Mouse (Mus musculus) midbrain, embryonic 13.5 days (tissue): ENCODE data around the gene Cd3eap. TPM values are rescaled to one million over a fixed set of nuclear protein-coding genes. Genes with fewer than 3 reads are reported as not detected.

Source experiments
- ATAC-seq: fragments of 200-750 bp; cut with Nextera tagmentation; 2 replicates; pipeline ENCODE4 v1.8.0; 2017; ENCODE audit warnings: mild to moderate bottlenecking, moderate TSS enrichment, moderate library complexity
- H3K27ac ChIP-seq: fragments of 300-500 bp; sonication (generic); 2 replicates; pipeline ENCODE4 v1.5.1; 2015; ENCODE audit warnings: inconsistent platforms, mild to moderate bottlenecking, moderate library complexity
- H3K27me3 ChIP-seq: fragments of 300-500 bp; sonication (generic); 2 replicates; pipeline ENCODE4 v1.6.1; 2015; ENCODE audit warnings: mild to moderate bottlenecking, inconsistent platforms
- H3K36me3 ChIP-seq: fragments of 300-500 bp; sonication (generic); 2 replicates; pipeline ENCODE4 v1.6.1; 2015; ENCODE audit warnings: mild to moderate bottlenecking, inconsistent platforms
- H3K4me1 ChIP-seq: fragments of 300-500 bp; sonication (generic); replicated peaks from 2 replicates; pipeline ENCODE4 v1.6.1; 2015; ENCODE audit warnings: inconsistent platforms
- H3K4me2 ChIP-seq: fragments of 300-500 bp; sonication (generic); replicated peaks from 2 replicates; pipeline ENCODE4 v1.6.1; 2015; ENCODE audit warnings: moderate library complexity, mild to moderate bottlenecking, inconsistent platforms
- H3K4me3 ChIP-seq: fragments of 300-500 bp; sonication (generic); replicated peaks from 2 replicates; pipeline ENCODE4 v1.5.1; 2015; ENCODE audit warnings: mild to moderate bottlenecking, inconsistent platforms
- H3K9ac ChIP-seq: fragments of 300-500 bp; sonication (generic); replicated peaks from 2 replicates; pipeline ENCODE4 v1.6.1; 2015; ENCODE audit warnings: mild to moderate bottlenecking, inconsistent platforms
- H3K9me3 ChIP-seq: fragments of 300-500 bp; sonication (generic); 2 replicates; pipeline ENCODE4 v1.6.1; 2016; ENCODE audit warnings: mild to moderate bottlenecking, inconsistent platforms
- WGBS: fragments of 180-500 bp; shearing (Covaris S2); methylation state at CpG from one replicate; pipeline ENCODE4 v1.1.7; 2015; 5-methylcytosine and 5-hydroxymethylcytosine counted together
- polyA plus RNA-seq: library from polyadenylated mRNA; unstranded; fragments of >200 nt; fragmentation: Nextera tagmentation; extraction: Ambion mirVana; gene quantifications from 2 replicates; pipeline ENCODE4 v1.2.1, GENCODE M21; 2015

Gene Cd3eap
- polyA plus RNA-seq, 1 experiment from 2014 or later: 20.4 TPM

- H3K9me3 ChIP-seq: no peaks in the 10 kb centered on the region
- peak overlapping the region; percentile 98 for H3K4me2 ChIP-seq
- peak; percentile 43 for ATAC-seq
- peaks cover 41% of the 10 kb centered on the region for H3K4me1 ChIP-seq
- H3K27me3 ChIP-seq: peaks cover 11% of the 10 kb centered on the region; the same call in 1 of the 2 replicates
- H3K36me3 ChIP-seq: peaks cover 18% of the 10 kb centered on the region
- no peak overlapping the region; the same call in 1 of the 2 replicates for H3K27ac ChIP-seq
- peak overlapping the region; percentile 76 for H3K9ac ChIP-seq
- WGBS: under 1% methylated on average over 45 of the region's 45 CpGs
- H3K4me3 ChIP-seq: peak overlapping the region; percentile 74
Observed at GRCm38 (mm10) chr7:19359892-19360641, 784 bp upstream of the Cd3eap start.

GRCm38 (mm10) chr7:19358634-19359033 is 649 bp downstream of the Cd3eap start:
- Histone ChIP-seq H3K4me1 (peaks cover 41% of the 10 kb centered on the region), H3K9me3 (no peaks in the 10 kb centered on the region), H3K36me3 (peaks cover 31% of the 10 kb centered on the region), H3K27ac (no peak overlapping the region), H3K4me2 (peak overlapping the region; percentile 98), H3K9ac (peak overlapping the region; percentile 76), H3K27me3 (peaks cover 11% of the 10 kb centered on the region; the same call in 1 of the 2 replicates), H3K4me3 (peak overlapping the region; percentile 74)
- 25% methylated on average over 13 of the region's 13 CpGs for WGBS
- ATAC-seq: no peak

GRCm38 (mm10) chr7:19357381-19358375 is 1.6 kb downstream of the Cd3eap start:
- Histone ChIP-seq H3K27me3 (0 out of 2 replicates have a peak, but pooled peaks cover 9% of the 10 kb centered on the region), H3K4me1 (peaks cover 40% of the 10 kb centered on the region), H3K4me3 (peak overlapping the region; percentile 74; the same call in 1 of the 2 replicates), H3K9ac (peak overlapping the region; percentile 39; the same call in 1 of the 2 replicates), H3K4me2 (peak overlapping the region; percentile 98), H3K27ac (no peak overlapping the region), H3K9me3 (no peaks in the 10 kb centered on the region), H3K36me3 (peaks cover 41% of the 10 kb centered on the region)
- WGBS: 92% methylated on average over 25 of the region's 25 CpGs
- ATAC-seq: no peak

DNA sequence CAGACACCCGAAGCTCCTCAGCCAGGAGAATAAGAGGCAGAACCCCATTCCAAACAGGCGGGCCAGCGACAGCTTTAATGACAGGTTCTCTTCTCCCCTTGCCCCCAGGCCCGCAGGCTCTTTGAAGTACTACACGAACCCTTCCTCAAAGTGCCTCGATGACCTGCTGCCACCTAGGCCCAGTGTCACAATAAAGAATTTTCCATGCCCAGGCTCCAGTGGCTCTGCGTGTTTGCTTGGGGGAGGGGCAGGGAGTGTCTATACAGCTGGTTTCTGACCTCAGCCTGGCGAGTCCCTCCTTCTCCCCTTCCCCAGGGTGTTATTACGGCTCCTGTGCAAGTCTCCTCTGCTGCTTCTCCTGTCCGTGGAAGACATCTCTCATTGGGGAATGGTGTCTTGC is 3.0 kb downstream of the Cd3eap start:
- Histone ChIP-seq H3K4me2 (no peak overlapping the region), H3K36me3 (peaks cover 53% of the 10 kb centered on the region), H3K9me3 (no peaks in the 10 kb centered on the region), H3K27me3 (no peaks in the 10 kb centered on the region), H3K27ac (no peak overlapping the region), H3K9ac (no peak overlapping the region), H3K4me3 (no peak overlapping the region), H3K4me1 (peaks cover 26% of the 10 kb centered on the region)
- WGBS: 78% methylated on average over 10 of the region's 10 CpGs
- ATAC-seq: no peak

DNA sequence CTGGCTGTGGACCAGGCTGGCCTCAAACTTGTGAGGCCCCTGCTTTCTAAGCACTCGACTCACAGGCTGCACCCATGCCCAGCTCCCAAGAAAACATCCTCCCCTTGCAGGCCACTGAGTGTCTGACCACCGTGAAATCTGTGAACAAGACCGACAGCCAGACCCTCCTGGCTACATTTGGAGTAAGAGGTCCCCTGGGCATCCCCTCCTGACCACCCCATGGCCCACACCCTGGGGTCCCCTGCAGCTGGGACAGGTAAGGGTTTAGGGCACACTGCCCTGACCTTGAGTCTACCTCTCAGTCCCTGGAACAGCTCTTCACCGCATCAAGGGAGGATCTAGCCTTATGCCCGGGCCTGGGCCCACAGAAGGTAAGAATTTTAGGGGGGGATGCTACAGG is 4.3 kb downstream of the Cd3eap start:
- Histone ChIP-seq H3K27me3 (no peaks in the 10 kb centered on the region), H3K36me3 (peaks cover 64% of the 10 kb centered on the region), H3K4me2 (no peak overlapping the region), H3K27ac (no peak overlapping the region), H3K4me1 (peaks cover 13% of the 10 kb centered on the region), H3K9ac (no peak overlapping the region), H3K9me3 (no peaks in the 10 kb centered on the region), H3K4me3 (no peak overlapping the region)
- WGBS: 89% methylated on average over 5 of the region's 5 CpGs
- no peak for ATAC-seq

DNA sequence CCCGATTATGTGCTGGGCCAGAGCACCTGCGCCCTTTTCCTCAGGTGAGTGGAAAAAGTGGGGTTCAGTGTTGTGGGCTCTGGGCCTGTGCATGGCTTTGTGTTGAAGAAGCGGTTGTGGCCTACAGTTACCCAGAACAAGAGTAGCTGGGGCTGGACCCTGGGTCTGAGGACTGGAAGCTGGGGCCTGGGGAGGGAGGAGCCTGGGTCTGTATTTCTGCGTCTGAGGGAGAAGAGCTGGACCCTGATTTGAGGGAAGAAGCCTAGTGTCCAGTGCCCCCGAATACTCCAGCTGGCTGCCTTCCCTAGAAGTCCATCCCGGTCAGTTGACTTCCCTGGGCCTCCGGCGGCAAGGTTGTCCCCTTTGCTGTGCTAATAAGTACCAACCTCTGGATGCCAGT is 9.1 kb downstream of the Cd3eap start:
- H3K4me3 ChIP-seq: no peak overlapping the region
- H3K27ac ChIP-seq: no peak overlapping the region
- H3K27me3 ChIP-seq: no peaks in the 10 kb centered on the region
- peaks cover 12% of the 10 kb centered on the region for H3K4me1 ChIP-seq
- H3K9me3 ChIP-seq: no peaks in the 10 kb centered on the region
- H3K9ac ChIP-seq: no peak overlapping the region
- 97% methylated on average over 8 of the region's 8 CpGs for WGBS
- ATAC-seq: no peak
- H3K36me3 ChIP-seq: peaks cover 68% of the 10 kb centered on the region
- no peak overlapping the region for H3K4me2 ChIP-seq

DNA sequence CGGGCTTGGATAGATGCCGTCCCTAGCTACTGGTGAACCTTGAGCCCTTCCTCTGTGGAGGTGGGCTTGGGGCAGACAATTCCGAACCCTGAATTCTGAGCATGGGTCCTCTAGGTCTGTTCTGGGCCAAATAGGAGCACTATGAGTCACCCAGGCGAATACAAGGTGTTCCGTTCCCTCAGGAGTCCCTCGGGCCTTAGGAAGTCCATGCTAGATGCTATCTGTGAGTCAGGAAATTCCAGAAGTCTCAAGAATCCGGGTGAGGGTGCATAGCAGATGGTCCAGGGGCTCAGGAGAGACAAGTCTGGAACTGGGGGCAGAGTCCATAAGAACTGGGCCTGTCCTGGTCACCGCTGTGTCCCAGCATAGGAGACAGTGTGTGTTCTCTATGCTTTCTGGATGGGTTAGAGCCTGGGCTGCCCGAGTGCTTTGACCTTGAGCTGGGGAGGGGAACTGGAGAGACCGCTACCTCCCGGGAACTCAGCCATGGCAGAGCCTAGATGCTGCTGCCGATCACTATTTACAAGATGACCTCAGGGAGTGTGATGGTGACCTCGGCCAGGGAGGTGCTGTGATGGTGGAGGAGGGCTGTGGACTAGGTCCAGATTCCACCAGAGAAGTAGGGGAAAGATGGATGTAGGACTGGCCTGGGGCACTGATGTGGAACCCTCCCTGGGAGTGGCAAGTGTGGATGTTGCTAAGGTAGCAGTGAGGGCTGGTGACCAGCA is 9.9 kb downstream of the Cd3eap start:
- no peak for ATAC-seq
- peaks cover 59% of the 10 kb centered on the region for H3K36me3 ChIP-seq

DNA sequence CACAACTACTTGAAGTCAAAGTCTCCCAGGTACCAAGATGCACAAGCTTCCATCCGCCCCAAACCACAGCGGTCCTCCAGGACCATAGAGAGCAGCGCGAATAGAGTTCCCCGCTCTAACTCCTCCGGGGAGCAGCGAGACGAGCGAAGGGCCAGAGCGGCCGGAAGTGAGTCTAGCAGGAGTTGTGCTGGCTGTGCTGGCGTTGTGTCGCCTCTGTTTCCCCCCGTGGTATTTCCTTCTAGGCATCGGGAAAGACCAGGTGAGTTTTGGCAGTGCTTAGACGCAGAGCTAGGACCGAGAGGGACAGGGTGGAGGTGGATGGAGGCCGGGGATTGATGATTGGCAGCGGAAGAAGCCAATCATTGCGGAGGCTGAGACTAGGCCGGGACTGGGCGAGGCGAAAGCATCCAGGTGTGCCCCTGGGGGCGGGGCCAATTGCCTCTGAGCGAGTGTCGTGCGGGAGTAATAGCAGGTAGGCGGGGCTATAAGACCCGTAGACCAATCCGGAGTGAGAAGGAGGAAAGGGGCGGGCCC is 14.3 kb downstream of the Cd3eap start:
- H3K27ac ChIP-seq: peak overlapping the region; percentile 89
- peak; percentile 93 for ATAC-seq
- peak overlapping the region; percentile 64 for H3K4me3 ChIP-seq
- peak overlapping the region; percentile 69 for H3K4me2 ChIP-seq
- peaks cover 32% of the 10 kb centered on the region for H3K4me1 ChIP-seq
- H3K36me3 ChIP-seq: peaks cover 21% of the 10 kb centered on the region
- H3K9ac ChIP-seq: peak overlapping the region; percentile 74
- peaks cover 14% of the 10 kb centered on the region for H3K27me3 ChIP-seq
- 0% methylated on average over 31 of the region's 31 CpGs for WGBS
- H3K9me3 ChIP-seq: no peaks in the 10 kb centered on the region

More for the DNA sequence above, 9.9 kb downstream of the Cd3eap start:
- H3K27me3 ChIP-seq: no peaks in the 10 kb centered on the region
- peaks cover 16% of the 10 kb centered on the region for H3K4me1 ChIP-seq
- no peak overlapping the region for H3K4me2 ChIP-seq
- no peak overlapping the region for H3K27ac ChIP-seq
- no peak overlapping the region for H3K4me3 ChIP-seq
- no peaks in the 10 kb centered on the region for H3K9me3 ChIP-seq
- 0 out of 2 replicates have a peak overlapping the region, but pooled peaks have one; percentile 23 for H3K9ac ChIP-seq
- 90% methylated on average over 13 of the region's 13 CpGs for WGBS

GRCm38 (mm10) chr7:19344237-19344847 is 14.9 kb downstream of the Cd3eap start, which contains the start of gene Ercc1:
Gene Ercc1 (plus strand): TSS chr7:19344778.
- Histone ChIP-seq H3K27ac (peak within 1 kb of the TSS; percentile 89), H3K9me3 (no peaks in the 10 kb centered on the region), H3K4me3 (peak within 1 kb of the TSS; percentile 64), H3K4me1 (peaks cover 32% of the 10 kb centered on the region), H3K4me2 (peak within 1 kb of the TSS; percentile 69), H3K9ac (peak within 1 kb of the TSS; percentile 74), H3K36me3 (peaks cover 14% of the 10 kb centered on the region), H3K27me3 (peaks cover 14% of the 10 kb centered on the region)
- ATAC-seq: peak; percentile 19
- WGBS: 24% methylated on average over 12 of the region's 12 CpGs

GRCm38 (mm10) chr7:19343210-19343808 is 16.0 kb downstream of the Cd3eap start:
- no peak for ATAC-seq
- no peak overlapping the region for H3K27ac ChIP-seq
- peaks cover 32% of the 10 kb centered on the region for H3K4me1 ChIP-seq
- H3K27me3 ChIP-seq: peaks cover 14% of the 10 kb centered on the region
- no peak overlapping the region for H3K9ac ChIP-seq
- H3K36me3 ChIP-seq: peaks cover 4% of the 10 kb centered on the region
- 1% methylated on average over 11 of the region's 11 CpGs for WGBS
- H3K4me2 ChIP-seq: peak overlapping the region; percentile 15; the same call in 1 of the 2 replicates
- no peaks in the 10 kb centered on the region for H3K9me3 ChIP-seq
- H3K4me3 ChIP-seq: 0 out of 2 replicates have a peak overlapping the region, but pooled peaks have one; percentile 6
